Mouse (Mus musculus) intestine, postnatal 0 days (tissue): ENCODE results near the gene Notch2. TPM values are rescaled to one million over a fixed set of nuclear protein-coding genes. Genes with fewer than 3 reads are reported as not detected.

Source experiments
- ATAC-seq: fragments of 200-750 bp; cut with Nextera tagmentation; 2 replicates; pipeline ENCODE4 v1.8.0; 2017; ENCODE audit warnings: mild to moderate bottlenecking, moderate TSS enrichment, moderate library complexity
- H3K27ac ChIP-seq: fragments of 300-500 bp; sonication (generic); 2 replicates; pipeline ENCODE4 v1.5.1; 2014; ENCODE audit warnings: mild to moderate bottlenecking, low read depth, low read length, moderate library complexity
- H3K27me3 ChIP-seq: fragments of 300-500 bp; sonication (generic); replicated peaks from 2 replicates; pipeline ENCODE4 v1.6.1; 2014; ENCODE audit warnings: low read length, mixed read lengths; ENCODE audit not compliant: control insufficient read depth, insufficient read depth
- H3K36me3 ChIP-seq: fragments of 300-500 bp; sonication (generic); 2 replicates; pipeline ENCODE4 v1.6.1; 2014; ENCODE audit warnings: mild to moderate bottlenecking, moderate library complexity; ENCODE audit not compliant: control insufficient read depth, insufficient read depth
- H3K4me1 ChIP-seq: fragments of 300-500 bp; sonication (generic); replicated peaks from 2 replicates; pipeline ENCODE4 v1.6.1; 2014; ENCODE audit warnings: antibody characterized with exemption, low read length, mixed read lengths; ENCODE audit not compliant: control insufficient read depth, insufficient read depth
- H3K4me2 ChIP-seq: fragments of 300-500 bp; sonication (generic); replicated peaks from 2 replicates; pipeline ENCODE4 v1.6.1; 2014; ENCODE audit warnings: low read depth, mild to moderate bottlenecking, moderate library complexity
- H3K4me3 ChIP-seq: fragments of 300-500 bp; sonication (generic); 2 replicates; pipeline ENCODE4 v1.5.1; 2014; ENCODE audit warnings: low read depth, low read length
- H3K9ac ChIP-seq: fragments of 300-500 bp; sonication (generic); 2 replicates; pipeline ENCODE4 v1.6.1; 2014; ENCODE audit warnings: mild to moderate bottlenecking, low read depth, low read length
- H3K9me3 ChIP-seq: fragments of 300-500 bp; sonication (generic); 2 replicates; pipeline ENCODE4 v1.6.1; 2016; ENCODE audit warnings: mixed run types; ENCODE audit not compliant: control insufficient read depth
- CTCF ChIP-seq: sonication (generic); IDR thresholded peaks from 2 replicates; pipeline ENCODE4 v1.5.1; 2016; ENCODE audit warnings: low read depth, mild to moderate bottlenecking, control low read depth, antibody characterized with exemption, moderate library complexity
- WGBS: fragments of 180-500 bp; shearing (Covaris S2); extraction: QIAGEN DNeasy Blood & Tissue Kit; methylation state at CpG from one replicate; pipeline ENCODE4 v1.1.7; 2014; 5-methylcytosine and 5-hydroxymethylcytosine counted together
- polyA plus RNA-seq: library from polyadenylated mRNA; unstranded; fragments of >200 nt; fragmentation: Nextera tagmentation; extraction: Ambion mirVana; gene quantifications from 2 replicates; pipeline ENCODE4 v1.2.1, GENCODE M21; 2015

Gene Notch2
- polyA plus RNA-seq, 1 experiment from 2014 or later = 4.9 TPM

- ATAC-seq = no peak
- no peak overlapping the region for H3K9ac ChIP-seq
- no peak for TF ChIP-seq CTCF
- H3K4me2 ChIP-seq = no peak overlapping the region
- no peaks in the 10 kb centered on the region for H3K27me3 ChIP-seq
- H3K9me3 ChIP-seq = no peaks in the 10 kb centered on the region
- no peak overlapping the region for H3K4me3 ChIP-seq
- H3K36me3 ChIP-seq = no peaks in the 10 kb centered on the region
- WGBS = 82% methylated on average over 16 of the region's 16 CpGs
- H3K4me1 ChIP-seq = peaks cover 5% of the 10 kb centered on the region; the same call in 1 of the 2 replicates
- no peak overlapping the region for H3K27ac ChIP-seq
Observed at GRCm38 (mm10) chr3:98039666-98040456, 26.5 kb downstream of the Notch2 start.

GRCm38 (mm10) chr3:98040836-98041235 lies 27.5 kb downstream of the Notch2 start:
- Histone ChIP-seq H3K4me3 (no peak overlapping the region), H3K27me3 (no peaks in the 10 kb centered on the region), H3K4me2 (no peak overlapping the region), H3K27ac (no peak overlapping the region), H3K9ac (no peak overlapping the region), H3K36me3 (no peaks in the 10 kb centered on the region), H3K9me3 (no peaks in the 10 kb centered on the region), H3K4me1 (peaks cover 5% of the 10 kb centered on the region; the same call in 1 of the 2 replicates)
- 89% methylated on average over 6 of the region's 6 CpGs for WGBS
- TF ChIP-seq CTCF = 0 out of 2 replicates have a peak, but pooled peaks have one; percentile 7
- no peak for ATAC-seq

- Histone ChIP-seq H3K4me1 (peaks cover 5% of the 10 kb centered on the region; the same call in 1 of the 2 replicates), H3K9ac (no peak overlapping the region), H3K27me3 (no peaks in the 10 kb centered on the region), H3K4me2 (peak overlapping the region; percentile 17; the same call in 1 of the 2 replicates), H3K36me3 (no peaks in the 10 kb centered on the region), H3K9me3 (no peaks in the 10 kb centered on the region), H3K27ac (peak overlapping the region; percentile 51; the same call in 1 of the 2 replicates), H3K4me3 (peak overlapping the region; percentile 0; the same call in 1 of the 2 replicates)
- ATAC-seq = no peak
- WGBS = 55% methylated on average over 6 of the region's 6 CpGs
- 0 out of 2 replicates have a peak, but pooled peaks have one; percentile 2 for TF ChIP-seq CTCF
Observed at GRCm38 (mm10) chr3:98042301-98042700, 29.0 kb downstream of the Notch2 start.

GRCm38 (mm10) chr3:98042955-98043456 lies 29.7 kb downstream of the Notch2 start:
- peak overlapping the region; percentile 17; the same call in 1 of the 2 replicates for H3K4me2 ChIP-seq
- peak overlapping the region; percentile 0; the same call in 1 of the 2 replicates for H3K4me3 ChIP-seq
- peaks cover 5% of the 10 kb centered on the region; the same call in 1 of the 2 replicates for H3K4me1 ChIP-seq
- WGBS = 32% methylated on average over 9 of the region's 9 CpGs
- H3K9ac ChIP-seq = no peak overlapping the region
- no peaks in the 10 kb centered on the region for H3K9me3 ChIP-seq
- no peak for ATAC-seq
- no peak; the same call in 1 of the 2 replicates for TF ChIP-seq CTCF
- H3K27me3 ChIP-seq = no peaks in the 10 kb centered on the region
- peak overlapping the region; percentile 51 for H3K27ac ChIP-seq
- no peaks in the 10 kb centered on the region for H3K36me3 ChIP-seq

- Histone ChIP-seq H3K36me3 (no peaks in the 10 kb centered on the region), H3K9me3 (no peaks in the 10 kb centered on the region), H3K27ac (no peak overlapping the region), H3K4me2 (no peak overlapping the region), H3K4me3 (no peak overlapping the region), H3K27me3 (no peaks in the 10 kb centered on the region), H3K9ac (no peak overlapping the region), H3K4me1 (peaks cover 5% of the 10 kb centered on the region; the same call in 1 of the 2 replicates)
- WGBS = 42% methylated on average over 4 of the region's 4 CpGs
- TF ChIP-seq CTCF = no peak
- ATAC-seq = no peak
Observed at GRCm38 (mm10) chr3:98043669-98044068, 30.3 kb downstream of the Notch2 start.

DNA sequence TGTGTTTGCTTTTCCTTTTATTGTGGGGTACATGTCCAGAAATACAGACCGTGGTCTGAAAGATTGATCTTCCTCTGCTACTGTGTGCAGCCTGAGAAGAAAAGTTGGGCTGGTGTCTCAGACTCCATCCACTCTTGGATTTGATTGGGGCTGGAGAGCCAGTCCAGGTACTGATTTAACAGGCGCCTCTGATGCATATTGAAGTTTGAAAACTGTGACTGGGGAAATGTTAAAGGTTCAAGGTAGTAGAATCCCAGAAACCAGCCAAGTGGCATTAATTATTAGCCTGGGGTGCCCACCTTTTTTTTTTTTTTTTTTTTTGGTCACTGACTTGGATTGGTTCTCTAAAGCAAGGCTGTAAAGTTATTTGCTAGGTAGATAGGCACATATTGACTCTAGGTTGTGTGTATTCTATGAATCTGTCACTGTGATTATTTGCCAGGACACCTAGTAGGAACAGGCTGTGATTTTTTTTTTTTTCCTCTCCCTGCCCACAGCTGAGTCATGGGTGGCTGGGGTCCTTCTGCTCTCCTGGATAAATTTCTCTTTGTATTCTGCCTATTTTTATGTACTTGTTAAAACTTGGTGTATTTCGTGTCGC lies 31.5 kb downstream of the Notch2 start:
- no peak for TF ChIP-seq CTCF
- no peak overlapping the region for H3K4me2 ChIP-seq
- H3K36me3 ChIP-seq = no peaks in the 10 kb centered on the region
- no peaks in the 10 kb centered on the region for H3K9me3 ChIP-seq
- peaks cover 5% of the 10 kb centered on the region; the same call in 1 of the 2 replicates for H3K4me1 ChIP-seq
- no peak overlapping the region for H3K27ac ChIP-seq
- no peaks in the 10 kb centered on the region for H3K27me3 ChIP-seq
- 52% methylated on average over 4 of the region's 4 CpGs for WGBS
- no peak overlapping the region for H3K9ac ChIP-seq
- ATAC-seq = no peak; the same call in 1 of the 2 replicates
- no peak overlapping the region for H3K4me3 ChIP-seq
